Mouse (Mus musculus) testis, postnatal 14 days (tissue): ENCODE measurements around the gene Polr3k.
A peak's percentile ranks its signal among the peaks of the same experiment; 100 is the strongest.

Experiments
- DNase-seq: peaks from one replicate; pipeline ENCODE4 v3.0.0; 2021; ENCODE audit warnings: low spot score

The Polr3k gene

DNA sequence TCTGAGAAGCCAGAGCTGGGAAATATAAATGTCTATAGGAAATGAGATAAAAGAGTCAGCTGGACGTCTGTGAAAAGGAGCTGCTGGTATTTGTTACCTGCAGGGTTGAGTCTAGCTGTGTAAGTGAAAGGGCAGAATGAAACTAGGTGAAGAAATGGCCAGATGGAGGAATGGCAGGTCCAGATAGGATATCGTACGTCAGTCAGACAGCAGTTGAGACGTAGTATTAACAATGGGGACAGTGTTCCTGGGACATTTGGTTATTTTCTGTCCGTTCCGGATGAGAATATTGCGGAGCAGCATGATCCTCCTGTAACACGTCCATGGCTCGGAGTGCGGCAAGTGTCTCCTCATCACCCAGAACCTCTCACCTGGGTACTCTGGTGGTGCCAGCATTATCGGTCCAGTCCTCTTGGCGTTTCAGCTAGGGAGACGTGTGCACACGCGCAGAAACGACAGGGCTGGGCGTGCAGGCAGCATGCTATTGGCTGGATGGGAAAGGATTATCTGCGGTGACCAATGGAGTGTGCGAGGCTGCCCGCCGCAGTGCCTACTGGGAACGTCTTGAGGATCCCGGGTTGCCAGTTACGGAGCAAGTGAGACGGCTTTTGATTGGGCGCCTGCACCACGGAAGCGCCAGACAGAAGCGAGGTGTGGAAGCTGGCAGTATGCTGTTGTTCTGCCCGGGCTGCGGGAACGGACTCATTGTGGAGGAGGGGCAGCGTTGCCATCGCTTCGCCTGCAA lies at the start of gene Polr3k:
TSS of gene Polr3k (plus strand) at position 547 of the 745 bp plus-strand sequence.
- DNase-seq: peak; percentile 94

DNA sequence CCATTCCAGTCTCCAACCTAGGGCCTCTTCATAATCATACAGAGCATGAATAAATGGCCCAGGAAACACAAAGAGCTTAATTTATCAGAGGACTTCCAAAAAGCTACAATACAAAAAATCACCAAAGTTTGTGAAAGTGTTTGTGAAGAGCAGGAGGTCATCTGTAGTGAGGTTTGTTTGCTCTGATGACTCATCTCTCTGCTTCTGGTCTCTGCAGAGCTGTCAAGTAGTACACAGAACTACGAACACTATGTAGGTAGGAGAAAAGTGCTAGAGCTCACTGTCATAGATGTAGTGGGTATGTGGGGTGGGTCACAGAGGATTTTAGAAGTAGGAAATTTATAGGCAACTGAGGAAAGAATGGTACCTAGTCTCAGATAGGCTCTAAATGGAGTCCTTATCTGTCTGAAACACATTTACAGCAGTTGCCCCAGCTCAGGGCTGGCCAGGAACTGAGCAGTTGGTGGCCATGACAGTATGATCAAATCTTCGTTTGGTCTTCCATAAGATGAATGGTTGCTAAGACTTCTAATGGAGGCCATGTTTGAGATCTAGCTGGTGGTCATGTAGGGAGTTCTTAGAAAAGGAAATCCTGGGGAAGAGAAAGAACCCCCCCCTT lies 35.0 kb upstream of the Polr3k start:
- DNase-seq: no peak

DNA sequence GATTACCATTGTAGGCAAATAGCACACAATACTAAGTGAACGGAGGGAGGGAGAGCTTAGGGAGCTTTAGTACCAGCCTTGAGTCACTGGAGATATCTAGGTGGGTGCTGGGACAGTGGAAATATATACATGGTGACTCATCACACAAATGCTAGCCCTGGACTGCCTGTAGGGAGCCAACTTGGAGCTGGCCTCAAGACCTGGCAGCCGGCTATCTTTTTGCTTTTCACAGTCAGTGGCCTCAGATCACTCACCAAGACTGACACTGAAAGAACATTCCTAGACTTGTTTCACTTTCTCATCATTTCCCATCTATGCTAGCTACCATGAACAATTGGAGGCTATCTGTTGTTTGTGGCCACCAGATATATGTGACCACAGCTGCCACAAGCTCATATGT lies 31.4 kb upstream of the Polr3k start:
- no peak for DNase-seq

DNA sequence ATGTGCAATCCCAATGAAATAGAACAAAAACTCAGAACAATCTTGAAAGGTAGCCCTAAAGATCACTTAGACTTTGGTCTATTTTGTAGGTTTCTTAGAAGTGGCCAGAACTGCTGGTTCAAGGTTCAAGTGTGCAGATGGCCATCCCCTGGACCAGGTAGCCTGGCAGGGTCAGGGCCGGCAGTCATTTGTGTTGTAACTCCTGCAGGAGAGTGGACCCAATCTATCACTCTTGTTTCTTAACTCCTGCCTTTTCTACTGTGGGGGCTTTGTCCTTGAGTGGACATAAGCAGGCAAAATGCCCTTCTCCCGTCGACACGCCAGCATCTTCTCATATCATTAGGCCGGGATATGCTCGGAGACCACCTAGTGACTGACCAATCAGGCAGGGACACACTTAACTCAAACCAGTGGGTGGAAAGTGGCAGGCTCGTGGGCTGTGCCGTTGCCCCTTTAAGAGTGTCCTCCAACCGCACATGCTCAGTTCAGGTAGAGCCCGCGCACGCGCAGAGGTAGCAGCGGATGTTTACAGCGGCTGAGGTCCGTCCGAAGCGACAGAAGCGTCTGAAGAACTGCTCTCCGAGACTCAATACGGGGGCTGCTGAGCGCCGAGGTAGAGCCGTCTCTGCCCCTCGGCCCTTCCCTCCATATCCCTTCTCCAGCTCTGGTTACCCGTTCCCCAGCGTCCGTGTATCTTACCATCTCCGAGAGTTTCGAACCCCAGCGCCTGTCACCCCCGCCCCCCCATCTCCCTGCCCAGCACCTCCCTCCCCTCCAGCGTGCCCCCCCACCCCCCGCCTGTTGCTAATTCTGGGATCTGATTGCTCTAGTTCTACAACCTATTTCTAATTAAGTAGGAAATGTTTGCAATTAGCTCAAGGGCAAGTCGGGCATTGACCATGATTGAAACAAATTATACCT lies 26.5 kb upstream of the Polr3k start, which contains the start of gene Pcmtd2:
TSS of gene Pcmtd2 (plus strand) at position 483 of the 921 bp plus-strand sequence.
- DNase-seq: peak; percentile 93

DNA sequence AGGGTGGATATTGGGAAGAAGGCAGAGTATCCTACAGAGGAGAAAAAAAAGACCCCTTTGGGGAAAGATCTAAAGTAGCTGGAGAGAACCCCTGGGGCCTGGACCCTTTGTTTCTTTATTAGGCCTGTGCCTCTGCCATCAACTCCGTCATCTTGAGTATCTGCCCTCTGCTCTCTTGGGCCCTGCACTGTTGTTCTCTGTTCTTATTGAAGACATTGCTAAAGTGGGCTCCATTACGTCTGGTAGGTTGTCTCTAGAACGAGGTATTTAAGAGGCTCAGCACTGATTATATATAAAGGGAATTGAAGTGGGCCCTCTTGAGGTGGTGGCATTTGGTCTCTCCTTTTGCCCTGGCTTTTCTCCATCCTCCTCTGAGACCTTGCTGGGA lies 25.9 kb upstream of the Polr3k start:
- DNase-seq: no peak

DNA sequence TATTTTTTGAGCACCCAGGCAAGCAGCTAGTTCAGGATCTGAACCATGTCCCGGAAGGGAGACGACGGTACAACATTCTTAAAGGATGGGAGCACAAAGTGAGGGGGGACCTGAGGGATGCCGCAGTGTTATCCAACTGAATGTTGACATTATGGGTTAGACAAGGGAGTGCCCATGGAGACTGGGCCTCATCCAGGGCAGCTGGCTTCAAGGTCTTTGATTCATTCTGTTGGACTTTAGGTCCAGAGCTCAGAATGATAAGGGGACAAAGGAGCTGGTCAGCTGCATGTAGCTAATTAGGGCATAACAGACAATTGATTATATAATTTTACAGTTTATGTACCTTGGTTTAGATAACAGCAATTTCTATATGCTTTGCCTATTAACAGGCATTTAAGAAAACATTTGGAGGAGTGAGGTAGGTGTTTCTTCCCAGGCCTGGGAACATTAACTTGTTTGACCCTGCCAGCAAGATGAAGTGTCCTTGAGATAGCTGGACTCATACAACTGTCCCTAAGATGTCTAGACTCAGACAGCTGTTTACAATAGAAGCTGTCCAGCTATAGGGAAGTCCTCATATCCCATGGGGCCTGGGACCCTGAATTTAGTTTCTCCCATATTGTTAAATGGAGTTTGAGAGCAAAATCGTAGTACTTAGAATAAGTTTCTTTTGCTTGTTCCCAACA lies 18.3 kb upstream of the Polr3k start:
- DNase-seq: peak; percentile 45

DNA sequence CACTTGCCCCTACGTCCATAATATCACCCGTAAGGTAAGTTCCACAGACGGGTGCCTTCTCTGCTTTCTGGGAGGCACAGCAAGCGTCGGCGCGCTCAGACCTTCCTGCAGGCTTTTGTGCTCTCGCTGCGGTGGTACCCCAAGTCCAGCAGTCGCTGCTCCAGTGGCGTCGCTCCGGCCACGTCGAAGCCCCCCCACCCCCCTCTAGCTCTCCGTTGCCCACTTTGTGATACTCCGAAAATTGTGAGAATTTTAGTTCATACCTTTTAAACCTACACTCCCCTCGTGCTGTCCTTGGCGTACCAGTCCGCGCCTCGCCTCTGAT lies 361 bp downstream of the Polr3k start:
- no peak for DNase-seq

DNA sequence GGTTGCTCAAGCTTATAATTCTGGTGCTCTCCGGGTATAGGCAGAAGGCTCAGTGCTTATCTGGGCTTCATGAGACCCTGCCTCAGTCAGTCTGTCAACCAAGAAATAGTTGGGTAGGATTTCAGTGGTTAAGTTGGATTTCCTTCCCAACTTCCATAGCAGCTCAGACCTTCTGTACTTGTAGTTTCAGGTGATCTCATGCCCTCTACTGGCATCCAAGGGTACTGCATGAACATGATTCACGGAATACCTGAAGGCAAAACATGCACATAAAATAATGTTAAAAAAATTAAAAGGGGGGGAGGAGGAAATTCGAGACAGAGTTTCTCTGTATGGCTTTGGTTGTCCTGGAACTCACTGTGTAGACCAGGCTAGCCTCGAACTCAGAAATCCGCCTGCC lies 2.8 kb downstream of the Polr3k start:
- DNase-seq: no peak

DNA sequence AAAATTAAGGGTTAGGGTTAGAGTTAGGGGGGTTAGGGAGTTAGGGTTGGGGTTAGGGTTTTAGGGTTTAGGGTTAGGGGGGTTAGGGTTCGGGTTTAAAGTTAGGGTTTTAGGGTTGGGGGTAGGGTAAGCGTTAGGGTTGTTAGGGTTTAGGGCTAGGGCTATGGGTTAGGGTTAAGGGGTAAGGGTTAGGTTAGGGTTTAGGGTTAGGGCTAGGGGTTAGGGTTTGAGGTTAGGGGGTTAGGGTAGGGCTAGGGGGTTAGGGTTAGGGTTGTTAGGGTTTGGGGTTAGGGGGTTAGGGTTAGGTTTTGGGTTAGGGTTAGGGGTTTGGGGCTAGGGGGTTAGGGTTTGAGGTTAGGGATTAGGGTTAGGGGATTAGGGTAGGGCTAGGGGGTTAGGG lies 6.9 kb downstream of the Polr3k start:
- DNase-seq: no peak

DNA sequence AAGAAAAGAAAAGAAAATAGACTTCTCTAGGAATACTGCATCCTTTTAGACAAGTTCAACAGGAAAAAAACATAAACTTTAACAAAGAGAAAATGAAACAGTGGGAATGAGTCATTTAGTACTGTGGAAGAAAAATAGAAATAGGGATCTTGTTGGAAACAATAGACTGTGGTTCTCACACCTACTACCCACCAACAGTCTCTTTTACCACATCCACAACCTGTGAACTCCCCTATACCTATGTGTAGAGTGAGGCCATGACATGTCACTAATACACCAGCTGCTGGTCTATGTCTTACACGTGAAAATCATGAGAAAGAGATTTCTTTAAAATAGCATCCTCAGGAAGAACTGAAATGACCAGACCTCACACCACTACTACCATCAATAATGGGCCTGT lies 14.8 kb downstream of the Polr3k start:
- no peak for DNase-seq

DNA sequence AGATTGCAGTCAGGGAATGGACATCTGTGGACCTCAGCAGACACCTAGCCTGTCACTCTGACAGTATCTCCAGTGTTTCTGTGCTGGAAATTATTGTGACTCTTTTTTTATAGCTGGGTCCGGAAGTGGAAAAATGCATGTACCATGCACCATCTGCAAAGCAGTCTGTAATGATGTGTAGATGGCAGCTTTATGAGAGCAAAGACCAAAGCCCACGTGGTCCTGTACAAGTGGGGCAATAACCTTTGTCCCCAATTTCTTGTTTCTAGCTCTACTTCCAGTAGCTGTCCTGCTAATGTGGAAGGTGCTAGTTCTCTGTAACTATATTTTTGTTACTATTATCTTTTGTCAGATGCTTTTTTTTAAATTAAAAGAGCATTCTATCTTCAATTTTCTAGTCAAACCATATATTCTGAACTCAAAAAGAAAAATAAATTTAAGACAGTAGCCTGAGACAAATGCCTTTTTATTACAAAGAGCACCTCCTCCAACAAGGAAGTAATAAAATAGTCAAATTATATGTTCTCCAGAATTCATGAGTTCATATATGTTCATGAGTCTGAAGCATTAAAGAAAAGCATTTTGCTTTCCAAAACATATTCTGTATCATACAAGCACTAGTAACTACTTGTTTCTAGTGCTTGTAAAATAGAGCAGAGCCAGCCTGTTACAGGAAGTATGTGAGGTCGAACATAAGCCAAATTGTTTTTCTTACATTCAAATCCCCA lies 19.0 kb downstream of the Polr3k start:
- DNase-seq: no peak

DNA sequence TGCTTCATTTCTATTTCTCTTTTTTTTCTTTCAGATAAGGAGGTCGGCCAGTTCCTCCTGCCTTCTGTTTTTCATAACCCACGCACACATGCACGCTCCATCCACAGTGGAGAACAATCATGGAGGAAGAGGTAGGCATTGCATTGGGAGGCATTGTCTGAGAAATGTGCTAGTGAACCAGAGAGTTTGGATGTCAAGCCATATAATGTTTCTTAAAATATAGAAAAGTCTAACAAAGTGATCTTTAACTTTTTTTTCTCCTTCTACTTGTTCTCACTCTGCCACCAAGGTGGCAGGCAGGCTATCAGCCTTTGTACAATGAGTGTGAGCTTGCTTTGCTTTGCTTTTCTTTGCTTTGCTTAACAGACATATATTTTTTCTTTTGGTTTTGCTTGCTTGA lies 53.7 kb downstream of the Polr3k start:
- DNase-seq: no peak

DNA sequence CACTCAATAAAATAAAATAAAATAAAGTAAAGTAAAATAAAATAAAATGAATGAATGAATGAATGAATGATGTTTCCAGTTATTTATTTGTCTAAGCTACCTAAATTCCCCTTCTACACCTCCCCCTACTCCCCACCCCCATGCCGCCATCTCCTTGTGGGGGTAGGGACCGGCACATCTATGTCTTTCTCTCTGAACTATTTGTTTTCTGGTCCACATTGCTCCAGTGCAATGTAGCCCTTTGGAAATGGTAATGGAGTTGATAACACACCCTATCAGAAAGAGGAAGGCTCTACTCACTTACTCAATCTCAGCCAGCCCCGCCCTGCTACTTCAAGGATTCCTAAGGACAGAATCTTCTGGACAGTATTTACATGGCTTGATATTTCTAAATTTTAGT lies 54.4 kb downstream of the Polr3k start:
- DNase-seq: peak; percentile 31
